Mouse (Mus musculus) left cerebral cortex, adult 8-10 months (tissue): ENCODE data around the gene Gdf3. TPM values are rescaled to one million over a fixed set of nuclear protein-coding genes. Genes with fewer than 3 reads are reported as not detected.
A peak's percentile ranks its signal among the peaks of the same experiment; 100 is the strongest.

Experiments
- DNase-seq, 2 experiments: peaks; one replicate each; pipeline ENCODE4 v3.0.0; 2022; ENCODE audit warnings: low spot score in 2 of 2
- total RNA-seq, 4 experiments: library from RNA; stranded (reverse); gene quantifications; 2 replicates each; pipeline ENCODE4 v1.2.4; 2022

Gene Gdf3
- total RNA-seq, 4 experiments from 2014 or later = not detected

GRCm38 (mm10) chr6:122569113-122569512, 40.8 kb downstream of the Gdf3 start:
- no peak for DNase-seq

- DNase-seq = no peak
Observed at GRCm38 (mm10) chr6:122565070-122565784, 44.7 kb downstream of the Gdf3 start.

GRCm38 (mm10) chr6:122562463-122562862, 47.4 kb downstream of the Gdf3 start:
- DNase-seq = peak; percentile 27 to 37

GRCm38 (mm10) chr6:122561005-122561404, 48.9 kb downstream of the Gdf3 start:
- no peak for DNase-seq

GRCm38 (mm10) chr6:122560427-122560826, 49.5 kb downstream of the Gdf3 start:
- DNase-seq = peak; percentile 23 to 56

GRCm38 (mm10) chr6:122556959-122557561, 52.8 kb downstream of the Gdf3 start:
- DNase-seq = peak; percentile 27 to 57

Other genes starting within 250 kb of the Gdf3 start
- gene Rimklb, start 111.3 kb downstream of the Gdf3 start, total RNA-seq = 10 to 100 TPM; 59.9 to 73.3 (median 65.8) TPM
- gene Mfap5, start 104.2 kb downstream of the Gdf3 start, total RNA-seq = 1 to 10 TPM in 1 of 4 experiments, not detected in 3; 1.3 TPM
- not detected for gene Aicda, start 56.3 kb downstream of the Gdf3 start, total RNA-seq
- 1 to 10 TPM; 1.5 to 3.5 (median 2.6) TPM for gene Apobec1, start 7.6 kb downstream of the Gdf3 start, total RNA-seq
- not detected for gene Dppa3, start 16.3 kb upstream of the Gdf3 start, total RNA-seq
- gene Nanog, start 97.4 kb upstream of the Gdf3 start, total RNA-seq = not detected
- 100 to 1,000 TPM in 3 of 4 experiments, 10 to 100 TPM in 1; 95.5 to 112 (median 107) TPM for gene Slc2a3, start 191.6 kb upstream of the Gdf3 start, total RNA-seq
- 10 to 100 TPM; 27.5 to 28.4 (median 28.0) TPM for gene Foxj2, start 209.8 kb upstream of the Gdf3 start, total RNA-seq
- 1 to 10 TPM in 3 of 4 experiments, under 1 TPM in 1; 0.78 to 6.1 (median 2.8) TPM for gene C3ar1, start 246.1 kb upstream of the Gdf3 start, total RNA-seq